Mouse (Mus musculus): ENCODE data around the gene Nr4a1. TPM values are rescaled to one million over a fixed set of nuclear protein-coding genes. Genes with fewer than 3 reads are reported as not detected.

The Nr4a1 gene
- polyA plus RNA-seq, 1 experiment from 2014 or later = 1.3 TPM

Other genes starting within 250 kb of the Nr4a1 start
- gene Gm47841, start 206.9 kb upstream of the Nr4a1 start, polyA plus RNA-seq (2014; fragmentation: Nextera tagmentation; extraction: Ambion mirVana) = not detected in 2 replicates
- gene Fignl2, start 175.7 kb upstream of the Nr4a1 start, polyA plus RNA-seq (2014; fragmentation: Nextera tagmentation; extraction: Ambion mirVana) = 1.0 and 1.4 TPM in 2 replicates
- gene Ankrd33, start 138.5 kb upstream of the Nr4a1 start, polyA plus RNA-seq (2014; fragmentation: Nextera tagmentation; extraction: Ambion mirVana) = not detected in 2 replicates
- gene Acvrl1, start 125.7 kb upstream of the Nr4a1 start, polyA plus RNA-seq (2014; fragmentation: Nextera tagmentation; extraction: Ambion mirVana) = 4.2 and 5.0 TPM in 2 replicates
- 14.7 and 15.2 TPM in 2 replicates for gene Acvr1b, start 80.2 kb upstream of the Nr4a1 start, polyA plus RNA-seq (2014; fragmentation: Nextera tagmentation; extraction: Ambion mirVana)
- 3.6 and 4.5 TPM in 2 replicates for gene Grasp, start 30.1 kb upstream of the Nr4a1 start, polyA plus RNA-seq (2014; fragmentation: Nextera tagmentation; extraction: Ambion mirVana)
- 57.9 and 67.4 TPM in 2 replicates for gene Atg101, start 30.0 kb downstream of the Nr4a1 start, polyA plus RNA-seq (2014; fragmentation: Nextera tagmentation; extraction: Ambion mirVana)
- 0.33 TPM in 1 of 2 replicates, not detected in the other for gene 6030408B16Rik, start 38.9 kb downstream of the Nr4a1 start, polyA plus RNA-seq (2014; fragmentation: Nextera tagmentation; extraction: Ambion mirVana)
- gene Krt80, start 115.9 kb downstream of the Nr4a1 start, polyA plus RNA-seq (2014; fragmentation: Nextera tagmentation; extraction: Ambion mirVana) = not detected in 2 replicates
- gene Krt7, start 156.8 kb downstream of the Nr4a1 start, polyA plus RNA-seq (2014; fragmentation: Nextera tagmentation; extraction: Ambion mirVana) = 4.2 and 7.2 TPM in 2 replicates
- 0.07 and 0.16 TPM in 2 replicates for gene Krt87, start 184.5 kb downstream of the Nr4a1 start, polyA plus RNA-seq (2014; fragmentation: Nextera tagmentation; extraction: Ambion mirVana)
- gene Krt88, start 193.5 kb downstream of the Nr4a1 start, polyA plus RNA-seq (2014; fragmentation: Nextera tagmentation; extraction: Ambion mirVana) = not detected in 2 replicates
- gene Krt81, start 209.5 kb downstream of the Nr4a1 start, polyA plus RNA-seq (2014; fragmentation: Nextera tagmentation; extraction: Ambion mirVana) = not detected in 2 replicates
- not detected in 2 replicates for gene Krt86, start 219.2 kb downstream of the Nr4a1 start, polyA plus RNA-seq (2014; fragmentation: Nextera tagmentation; extraction: Ambion mirVana)
- not detected in 2 replicates for gene Krt83, start 237.2 kb downstream of the Nr4a1 start, polyA plus RNA-seq (2014; fragmentation: Nextera tagmentation; extraction: Ambion mirVana)